Mouse (Mus musculus) activated CD4-positive, CD25-positive, alpha-beta regulatory T cell, adult 4 months (primary cell): ENCODE data around the gene Tgfbrap1. TPM values are rescaled to one million over a fixed set of nuclear protein-coding genes. Genes with fewer than 3 reads are reported as not detected.
A peak's percentile ranks its signal among the peaks of the same experiment; 100 is the strongest.
"Not testable (repeated sequence)": the region's sequence is repeated elsewhere in the genome, so short reads cannot be mapped to it uniquely, and the experiment has no call there.

Experiments
- ATAC-seq: one replicate; pipeline ENCODE4 v1.8.0; 2017
- polyA plus RNA-seq, 2 experiments: library from polyadenylated mRNA; unstranded; fragments of 100-300 nt; shearing (Covaris generic); gene quantifications; one replicate each; pipeline ENCODE4 v1.2.1; 2017

Tgfbrap1 gene
- 1 to 10 TPM; 4.8 to 6.5 TPM for polyA plus RNA-seq

DNA sequence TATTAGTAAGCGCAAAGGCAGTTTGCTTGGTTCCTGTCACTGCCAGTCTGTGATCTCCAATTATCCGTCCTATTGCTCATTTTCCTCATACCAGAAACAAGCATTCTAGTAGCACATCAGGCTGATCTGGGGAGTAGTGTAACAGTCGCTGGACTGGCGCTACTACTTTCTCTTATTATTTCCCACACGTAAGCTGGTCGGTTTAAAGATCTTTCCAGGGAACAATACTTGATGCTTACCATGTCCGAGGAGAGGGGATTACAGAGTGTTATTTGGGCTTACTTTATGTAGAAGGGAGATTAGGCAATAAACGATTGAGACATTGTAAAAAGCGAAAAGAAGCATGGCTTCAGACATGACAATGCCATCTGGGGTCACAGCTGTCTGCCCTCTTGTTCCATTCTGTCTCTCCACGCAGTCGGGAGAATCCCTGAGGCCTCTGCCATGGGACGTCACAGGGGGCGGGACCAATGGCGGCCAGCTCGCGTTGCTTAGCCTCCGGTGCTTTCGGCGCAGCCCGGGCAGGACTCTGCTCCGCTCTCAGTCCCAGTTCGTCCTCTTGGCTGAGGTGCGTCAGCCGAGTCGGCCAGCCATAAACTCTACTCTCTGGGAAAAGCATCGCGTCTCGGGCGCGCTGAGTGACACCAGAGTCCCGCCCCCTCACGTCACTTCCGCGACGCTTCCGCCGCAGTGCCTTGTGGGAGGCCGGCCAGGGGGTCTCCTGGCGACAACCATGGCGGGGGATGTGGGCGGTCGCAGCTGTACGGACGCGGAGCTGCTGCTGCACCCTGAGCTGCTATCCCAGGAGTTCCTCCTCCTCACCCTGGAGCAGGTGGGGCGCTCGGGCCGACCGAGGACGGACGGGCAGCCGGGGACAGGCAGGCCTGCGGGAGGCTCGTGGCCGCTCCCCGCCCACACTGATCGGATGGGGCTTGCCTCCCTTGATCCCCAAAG, at the start of gene Tgfbrap1, which contains the start of gene AI597479:
TSS of gene Tgfbrap1 (minus strand) at position 607 of the 954 bp plus-strand sequence.
TSS of gene AI597479 (plus strand) at position 680 of the 954 bp plus-strand sequence.
- ATAC-seq, result peak; percentile 92

DNA sequence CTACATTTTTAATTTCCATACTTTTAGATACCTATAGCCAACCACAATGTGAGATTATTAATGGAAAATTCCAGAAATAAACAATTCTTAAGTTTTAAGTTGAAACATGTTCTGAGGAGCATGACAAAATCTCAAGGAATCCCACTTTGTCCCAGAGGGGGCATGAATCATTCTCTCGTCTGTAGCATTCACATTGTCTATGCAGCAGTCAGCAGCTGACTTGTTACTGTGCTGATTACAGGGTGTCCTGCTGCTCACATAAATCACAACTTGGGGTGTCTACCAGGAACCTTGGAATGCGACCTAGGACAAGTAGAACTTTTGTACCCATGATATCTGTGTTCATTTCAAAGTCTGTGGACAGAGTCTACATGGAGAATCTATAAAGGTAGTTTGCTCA, 49.0 kb upstream of the Tgfbrap1 start:
- no peak for ATAC-seq

DNA sequence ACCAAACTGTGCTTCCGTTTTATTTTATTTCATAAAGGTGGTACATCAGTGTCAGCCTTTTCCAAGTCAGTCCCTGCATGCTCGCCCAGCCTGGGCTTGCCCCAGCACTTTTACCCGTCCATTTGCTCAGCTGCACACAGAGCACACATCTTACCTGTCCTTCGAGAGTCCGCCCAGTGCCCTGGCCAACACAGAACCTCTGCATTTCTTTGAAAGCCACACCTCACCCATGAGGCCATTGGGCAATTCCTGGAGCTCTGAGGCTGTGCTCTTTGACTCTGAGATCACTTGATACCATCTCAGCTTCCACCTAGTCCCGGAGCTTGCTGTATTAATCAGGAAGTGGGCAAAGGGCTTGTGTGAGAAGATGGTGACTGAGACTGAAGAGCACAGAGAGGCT, 47.0 kb upstream of the Tgfbrap1 start:
- no peak for ATAC-seq

DNA sequence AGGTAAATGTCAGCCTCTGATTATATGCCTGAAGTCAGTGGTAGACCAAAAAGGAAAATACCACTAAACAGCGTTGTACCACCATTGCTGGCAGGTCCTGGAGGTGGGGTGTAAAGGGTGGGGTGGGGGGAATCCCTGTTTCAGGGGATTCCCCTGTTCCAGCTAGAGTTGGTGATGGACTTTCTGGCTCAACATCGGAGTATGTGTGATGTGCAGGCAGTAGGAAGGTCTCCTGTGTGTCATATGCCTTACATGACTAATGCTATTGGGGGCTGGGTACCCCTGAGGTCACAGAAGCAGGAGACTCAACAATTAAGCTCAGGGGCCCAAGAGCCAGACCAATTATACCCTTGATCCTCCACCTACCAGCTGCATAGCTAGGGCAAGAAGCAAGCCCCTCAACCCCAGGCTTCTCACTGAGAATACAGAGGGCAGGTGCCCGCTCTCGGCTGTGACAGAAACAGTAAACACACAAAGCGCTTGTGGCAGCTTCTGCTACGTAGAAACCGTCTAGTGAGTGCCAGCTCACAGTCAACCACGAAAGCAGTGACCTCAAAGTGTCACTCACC, 46.0 kb upstream of the Tgfbrap1 start:
- no peak for ATAC-seq

DNA sequence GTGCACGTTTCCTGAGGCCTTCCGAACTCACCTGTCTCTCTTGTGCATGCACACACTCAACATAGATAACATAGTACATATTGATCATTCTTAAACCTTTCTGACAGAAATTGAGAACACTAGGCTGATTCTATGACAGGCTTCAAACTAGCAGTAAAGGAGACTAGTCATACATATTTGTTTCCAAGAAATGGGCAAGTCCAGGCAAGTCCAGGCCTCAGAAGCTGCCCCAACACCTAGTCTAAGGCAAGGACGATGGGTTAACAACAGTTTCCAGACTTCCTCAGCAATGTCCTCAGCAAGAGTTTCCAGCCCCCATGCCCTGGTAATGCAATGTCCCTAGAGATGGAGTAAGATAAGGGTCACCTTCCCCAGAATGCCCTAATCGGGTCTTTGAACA, 45.4 kb upstream of the Tgfbrap1 start:
- no peak for ATAC-seq

DNA sequence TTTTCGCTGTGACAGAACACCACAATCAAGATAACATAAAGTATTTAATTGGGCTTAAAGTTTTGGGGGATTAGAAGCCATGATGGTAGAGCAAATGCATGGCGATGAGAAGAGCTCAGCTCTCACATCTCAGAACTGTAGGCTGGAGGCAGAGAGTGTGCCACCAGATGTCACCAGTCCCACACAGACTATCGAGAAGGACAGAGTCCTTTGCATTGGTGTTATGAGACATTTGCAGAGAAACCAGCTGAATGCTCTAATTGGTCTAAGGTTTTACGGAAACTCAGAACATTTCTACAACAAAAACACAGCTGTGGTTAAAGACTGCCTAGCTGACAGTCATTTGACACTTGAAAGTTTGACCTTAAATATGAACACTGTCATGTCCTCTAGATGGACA, 44.8 kb upstream of the Tgfbrap1 start:
- peak; percentile 37 for ATAC-seq

DNA sequence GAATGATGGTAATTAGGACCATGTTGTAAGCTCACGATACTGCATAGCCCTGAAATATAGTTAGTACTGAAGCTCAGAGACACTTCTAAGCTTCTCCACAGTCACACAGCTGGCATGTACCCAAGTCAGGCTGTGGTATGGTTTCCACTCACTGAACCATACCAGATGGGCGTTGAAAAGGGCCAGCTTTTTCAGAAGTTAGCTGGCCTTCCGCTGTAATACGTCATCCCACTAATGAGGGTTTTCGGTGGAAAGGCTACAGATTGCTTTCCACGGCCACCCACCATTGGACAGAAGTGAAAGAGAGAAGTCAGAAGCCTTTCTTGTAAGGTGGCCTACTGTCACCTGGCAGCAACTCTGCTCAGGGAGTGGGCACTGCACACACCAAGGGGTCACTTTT, 44.4 kb upstream of the Tgfbrap1 start:
- ATAC-seq, result no peak

DNA sequence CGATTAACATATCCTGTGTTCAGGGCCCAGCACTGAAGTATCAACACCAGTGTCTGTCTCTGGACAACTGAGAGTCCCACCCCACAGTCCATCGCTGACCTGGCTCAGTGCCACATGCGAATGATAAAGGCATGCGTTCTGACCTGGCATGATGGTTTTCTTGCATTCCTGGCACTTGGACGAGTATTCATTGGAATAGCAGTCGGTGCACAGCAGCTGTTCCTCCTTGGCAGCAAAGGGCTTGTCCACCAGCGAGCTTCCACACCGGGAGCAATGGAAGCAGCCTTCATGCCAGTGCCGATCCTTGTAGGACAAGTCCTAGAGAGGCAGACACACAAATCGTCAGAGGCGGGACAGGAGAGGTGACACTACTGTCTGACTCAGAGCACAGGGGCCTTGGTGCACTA, 43.1 kb upstream of the Tgfbrap1 start:
- ATAC-seq, result no peak

DNA sequence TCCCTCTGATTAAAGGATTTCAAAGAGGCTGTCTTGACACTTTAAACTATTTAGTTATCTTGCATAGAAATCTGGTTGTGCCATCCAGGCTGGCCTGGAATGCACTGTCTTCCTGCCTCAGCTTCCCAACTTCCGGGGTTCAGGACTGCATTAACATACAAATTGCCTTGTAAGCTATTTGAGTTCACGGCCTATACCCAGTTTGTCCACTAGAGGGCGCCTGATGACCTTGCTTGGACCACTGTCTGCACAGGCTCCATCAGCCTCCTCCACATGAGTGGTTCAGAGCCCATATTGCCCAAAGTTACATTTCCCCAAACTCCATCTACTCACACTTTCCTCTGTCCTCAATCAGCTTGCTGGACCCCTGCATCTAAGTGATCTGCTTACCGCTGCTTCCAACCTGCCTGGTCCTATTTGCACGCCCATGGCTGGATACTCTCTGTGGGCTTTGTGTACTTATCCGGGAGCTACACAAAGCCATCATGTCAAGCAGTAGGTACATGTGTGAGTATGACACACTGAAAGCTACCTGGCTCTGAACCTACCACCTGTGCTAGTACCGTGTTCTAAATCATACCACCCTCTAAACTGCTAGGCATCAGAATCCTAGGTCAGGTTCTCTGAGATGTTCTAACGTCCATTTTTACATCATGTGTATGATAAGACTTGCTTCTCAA, 41.3 kb upstream of the Tgfbrap1 start:
- peak; percentile 90 for ATAC-seq

DNA sequence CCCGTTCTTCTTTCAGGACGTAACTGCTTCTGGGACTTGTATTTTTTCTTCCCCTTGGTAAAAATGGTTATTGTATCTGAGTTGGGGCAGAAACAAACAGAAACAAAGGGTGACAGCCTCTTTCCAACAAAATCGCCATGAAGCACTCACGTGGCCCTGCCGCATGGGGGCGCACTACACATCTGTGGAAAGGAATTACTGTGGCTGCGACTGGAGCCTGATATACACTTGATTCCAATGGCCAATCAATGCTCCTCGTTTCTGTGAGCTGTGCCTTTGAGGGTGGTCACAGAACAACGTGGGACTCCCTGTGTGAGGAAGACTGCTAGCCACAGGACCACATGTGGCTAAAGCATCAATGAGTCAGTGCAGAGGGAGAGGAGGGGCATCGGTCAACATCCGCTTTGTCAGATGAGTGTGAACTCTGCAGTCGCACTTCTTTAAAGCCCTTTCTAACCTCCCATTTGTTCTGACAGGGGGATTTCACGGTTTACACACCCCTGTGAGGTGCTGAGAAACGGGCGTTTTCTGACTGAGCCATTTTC, 39.9 kb upstream of the Tgfbrap1 start:
- no peak for ATAC-seq

DNA sequence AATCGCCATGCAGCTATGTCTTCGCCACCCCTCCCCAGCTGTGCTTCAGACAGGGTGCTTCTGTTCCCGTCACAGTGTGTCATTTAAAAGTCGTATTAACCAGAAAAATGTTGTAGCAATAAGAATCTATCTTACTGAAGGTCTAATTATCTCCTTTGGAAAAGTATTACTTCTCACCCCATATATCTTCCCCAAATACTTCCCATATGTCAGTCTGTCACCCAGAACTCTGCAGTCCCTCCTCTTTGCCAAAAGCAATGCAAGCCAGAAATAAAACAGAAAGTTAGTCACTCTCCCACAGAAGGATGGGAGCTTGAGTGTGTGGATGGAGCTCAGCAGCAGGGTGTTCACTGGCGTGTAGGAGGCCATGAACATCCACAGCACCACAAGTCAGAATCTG, 38.9 kb upstream of the Tgfbrap1 start:
- no peak for ATAC-seq

DNA sequence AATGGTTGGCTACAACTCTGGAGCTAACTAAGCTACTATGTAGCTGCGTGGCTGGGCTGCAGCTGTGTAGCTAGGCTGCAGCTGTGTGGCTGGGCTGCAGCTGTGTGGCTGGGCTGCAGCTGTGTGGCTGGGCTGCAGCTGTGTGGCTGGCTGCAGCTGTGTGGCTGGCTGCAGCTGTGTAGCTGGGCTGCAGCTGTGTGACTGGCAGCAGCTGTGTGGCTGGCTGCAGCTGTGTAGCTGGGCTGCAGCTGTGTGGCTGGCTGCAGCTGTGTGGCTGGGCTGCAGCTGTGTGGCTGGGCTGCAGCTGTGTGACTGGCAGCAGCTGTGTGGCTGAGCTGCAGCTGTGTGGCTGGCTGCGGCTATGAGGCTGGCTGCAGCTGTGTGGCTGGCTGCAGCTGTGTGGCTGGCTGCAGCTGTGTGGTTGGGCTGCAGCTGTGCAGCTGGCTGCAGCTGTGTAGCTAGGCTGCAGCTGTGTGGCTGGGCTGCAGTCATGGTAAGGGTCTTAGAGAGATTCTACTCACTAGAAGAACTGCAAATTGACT, 38.1 kb upstream of the Tgfbrap1 start:
- not testable (repeated sequence) for ATAC-seq

DNA sequence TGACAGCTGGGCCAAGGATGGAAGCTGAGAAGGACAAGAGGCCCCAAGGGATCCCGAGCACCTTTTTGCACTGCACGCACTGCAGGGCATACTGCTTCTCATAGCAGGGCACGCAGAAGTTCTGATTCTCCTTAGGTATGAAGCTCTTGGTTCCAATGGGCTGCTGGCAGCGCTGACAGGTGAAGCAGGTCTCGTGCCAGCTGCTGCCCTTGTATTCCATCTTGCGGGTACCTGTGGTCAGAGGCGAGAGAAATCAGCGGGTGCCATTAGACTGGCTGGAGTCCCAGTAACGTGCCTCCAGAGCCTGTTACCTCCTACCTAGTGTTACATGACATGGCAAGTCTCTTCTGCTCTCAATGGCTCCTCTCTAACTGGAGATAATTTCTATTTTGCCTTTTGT, 33.2 kb upstream of the Tgfbrap1 start:
- no peak for ATAC-seq

DNA sequence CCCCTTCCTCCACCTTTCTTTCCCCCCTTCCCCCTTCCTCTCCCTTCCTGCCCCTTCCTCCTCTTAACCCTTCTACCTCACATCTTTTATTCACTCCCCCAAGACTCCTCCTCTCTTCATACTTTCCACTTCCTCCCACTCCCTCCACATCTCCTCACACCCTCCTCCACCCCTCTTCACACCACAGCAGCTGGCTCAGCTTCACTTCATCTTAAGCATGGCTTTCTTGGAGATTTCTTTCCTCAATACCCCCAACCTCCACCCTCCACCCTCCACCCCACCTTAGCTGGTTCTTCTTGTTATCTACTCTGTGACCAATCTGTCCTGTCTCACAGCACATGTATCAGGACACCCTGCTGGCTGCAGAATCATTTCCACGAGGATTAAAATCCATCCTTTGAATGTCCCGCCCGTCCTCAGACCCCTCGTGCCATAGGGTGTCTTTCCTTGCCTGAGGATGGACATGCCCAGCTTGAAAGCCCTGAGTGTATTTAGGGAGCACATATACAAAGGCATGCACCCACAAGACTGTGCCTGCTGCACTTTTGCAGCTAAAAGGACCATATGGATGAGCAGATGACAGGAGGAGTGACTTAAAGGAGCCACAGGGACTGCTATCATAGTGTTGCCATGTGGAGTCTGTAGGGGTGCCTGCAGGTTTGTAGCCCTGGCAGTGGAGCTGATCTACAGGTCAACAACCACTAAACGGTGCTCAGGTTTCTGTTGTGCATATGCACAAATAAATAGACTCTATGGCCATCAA, 32.0 kb upstream of the Tgfbrap1 start:
- ATAC-seq, result peak; percentile 28

DNA sequence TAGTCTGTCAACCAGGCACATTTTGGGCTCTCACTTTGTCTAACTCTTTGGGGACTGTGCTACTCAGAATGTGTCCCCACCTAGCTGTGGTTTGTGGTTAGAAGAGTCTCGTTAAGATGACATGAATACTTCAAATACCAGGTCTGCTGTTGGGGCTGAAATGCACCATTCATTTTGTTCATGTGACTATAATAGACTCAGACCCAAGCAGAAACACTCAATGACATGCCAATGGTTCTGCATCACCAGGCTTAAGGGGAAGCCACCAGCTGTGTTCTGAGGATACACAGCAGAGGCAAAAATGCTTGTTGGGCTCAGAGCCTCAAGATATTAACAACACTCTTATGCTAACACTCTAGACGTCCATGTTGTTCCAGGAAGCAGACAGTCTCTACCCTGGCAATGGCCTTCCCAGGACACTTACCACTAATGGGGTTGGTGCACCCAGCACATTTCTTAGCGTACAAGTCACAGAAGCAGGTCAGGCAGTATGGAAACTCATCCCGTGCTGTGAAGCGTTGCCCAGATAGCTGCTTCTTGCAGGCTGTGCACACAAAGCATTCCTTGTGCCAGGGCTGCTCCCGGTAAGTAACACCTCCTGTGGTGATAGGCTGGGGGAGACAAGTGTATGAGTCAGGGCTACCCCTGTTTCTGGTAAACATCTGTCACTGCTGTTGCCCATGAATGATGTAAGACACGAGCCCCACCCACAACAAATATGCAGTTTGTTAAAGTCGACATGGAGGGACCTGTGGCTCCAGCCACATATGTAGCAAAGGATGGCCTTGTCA, 29.6 kb upstream of the Tgfbrap1 start:
- no peak for ATAC-seq

DNA sequence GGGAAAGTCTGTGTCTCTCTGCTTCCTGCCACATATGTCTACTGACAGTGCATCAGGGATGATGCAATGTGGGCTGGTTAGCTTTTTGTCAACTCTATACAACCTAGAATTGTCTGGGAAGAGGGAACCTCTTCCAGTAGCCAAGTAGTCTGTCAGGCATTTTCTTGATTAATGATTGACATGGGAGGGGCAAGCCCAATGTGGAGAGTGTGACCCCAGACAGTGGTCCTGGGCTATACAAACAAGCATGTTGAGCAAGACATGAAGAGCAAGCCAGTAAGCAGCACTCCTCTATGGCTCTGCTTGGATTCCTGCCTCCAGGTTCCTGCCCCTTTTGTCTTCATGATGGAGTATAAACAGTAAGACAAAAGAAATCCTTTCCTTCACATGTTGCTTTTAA, 28.8 kb upstream of the Tgfbrap1 start:
- ATAC-seq, result no peak

DNA sequence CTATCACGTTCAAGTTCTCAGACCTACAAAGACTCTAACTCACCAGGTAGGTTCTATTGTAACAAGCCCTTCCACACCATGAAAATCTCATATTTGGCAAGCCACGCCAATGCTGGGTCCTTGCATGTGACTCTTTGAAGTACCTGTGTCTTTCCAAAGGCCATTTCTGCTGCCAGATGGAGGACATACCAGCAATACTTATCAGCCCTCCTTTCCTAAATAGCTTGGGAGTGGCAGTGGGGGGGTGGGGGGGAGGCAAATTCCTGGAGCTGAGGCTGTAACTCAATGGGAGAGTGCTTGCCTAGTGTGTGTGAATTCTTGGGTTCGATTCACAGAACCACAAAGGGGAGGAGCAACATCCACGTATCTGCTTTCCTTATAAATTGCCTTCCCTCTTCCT, 26.3 kb upstream of the Tgfbrap1 start:
- ATAC-seq, result no peak

DNA sequence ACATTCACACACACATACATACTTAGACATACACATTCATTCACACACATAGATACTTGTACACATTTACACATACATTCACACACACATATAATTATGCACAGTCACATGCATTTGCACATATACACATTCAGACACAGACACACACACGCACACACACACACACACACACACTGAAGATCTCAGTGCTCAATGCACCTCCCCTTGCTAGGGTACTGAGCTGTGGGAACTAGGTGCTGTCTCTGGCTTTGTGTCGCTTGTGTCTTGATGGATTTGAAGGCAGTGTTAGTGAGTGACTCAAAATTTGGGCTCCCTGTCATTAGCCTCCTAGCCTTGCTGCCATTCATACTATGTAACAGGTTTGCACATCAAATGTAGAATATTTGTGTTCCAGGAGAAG, 24.2 kb upstream of the Tgfbrap1 start:
- no peak for ATAC-seq

DNA sequence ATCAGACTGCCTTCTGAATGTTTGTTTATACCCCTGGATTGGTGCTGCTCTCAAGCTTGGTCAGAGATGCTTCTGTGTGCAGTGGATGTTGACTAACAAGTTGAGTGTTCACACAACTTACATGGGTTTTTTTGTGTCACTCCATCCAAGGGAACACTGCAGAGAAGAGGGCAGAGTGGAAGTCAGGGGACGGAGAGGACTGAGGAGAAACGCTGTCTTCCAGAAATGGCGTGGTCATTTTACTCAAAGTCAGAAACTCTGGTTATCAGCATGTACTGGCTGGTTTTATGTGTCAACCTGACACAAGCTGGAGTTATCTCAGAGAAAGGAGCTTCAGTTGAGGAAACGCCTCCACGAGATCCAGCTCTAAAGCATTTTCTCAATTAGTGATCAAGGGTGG, 22.5 kb upstream of the Tgfbrap1 start:
- no peak for ATAC-seq

DNA sequence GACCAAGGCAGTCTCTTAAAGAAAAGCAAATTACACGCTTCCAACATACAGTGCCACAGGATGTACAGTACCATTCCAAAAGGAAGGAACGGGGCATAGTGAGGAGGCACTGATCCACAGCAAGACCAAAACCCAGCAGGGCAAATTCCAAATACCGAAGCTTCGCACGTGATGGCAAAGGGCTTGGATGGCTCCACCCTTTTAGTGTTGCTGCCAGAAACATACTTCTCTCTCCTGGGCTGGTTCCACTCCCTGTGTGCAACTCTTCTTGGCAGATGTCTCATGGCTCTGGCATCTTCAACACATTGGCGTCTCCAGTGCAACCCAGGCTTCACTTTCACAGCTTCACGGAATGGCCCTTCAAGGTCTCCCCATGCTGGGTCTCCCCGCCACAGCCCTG, 19.0 kb upstream of the Tgfbrap1 start:
- no peak for ATAC-seq

DNA sequence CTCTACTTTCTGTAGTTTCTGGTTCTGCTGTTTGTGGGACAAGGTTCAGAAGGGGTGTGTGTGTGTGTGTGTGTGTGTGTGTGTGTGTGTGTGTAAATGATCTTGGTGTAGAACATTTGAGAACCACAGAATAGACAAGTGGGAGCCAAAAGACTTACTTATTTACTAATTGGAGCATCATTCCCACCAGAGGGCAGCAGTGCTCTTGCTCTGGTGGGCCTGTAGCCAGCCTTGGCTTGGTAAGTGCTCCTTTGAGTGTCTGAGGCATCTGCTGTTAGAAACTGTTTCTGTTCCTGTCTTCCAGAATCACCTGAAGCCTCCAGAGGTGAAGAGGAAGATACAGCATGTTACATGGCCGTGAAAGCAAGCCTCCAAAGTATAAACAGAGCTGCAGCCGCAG, 14.4 kb upstream of the Tgfbrap1 start:
- no peak for ATAC-seq
